Mouse (Mus musculus): ENCODE results near the gene Unc5c. TPM values are rescaled to one million over a fixed set of nuclear protein-coding genes. Genes with fewer than 3 reads are reported as not detected.
A peak's percentile ranks its signal among the peaks of the same experiment; 100 is the strongest.

Unc5c gene
- polyA plus RNA-seq, 1 experiment from 2014 or later: 15.6 TPM

DNA sequence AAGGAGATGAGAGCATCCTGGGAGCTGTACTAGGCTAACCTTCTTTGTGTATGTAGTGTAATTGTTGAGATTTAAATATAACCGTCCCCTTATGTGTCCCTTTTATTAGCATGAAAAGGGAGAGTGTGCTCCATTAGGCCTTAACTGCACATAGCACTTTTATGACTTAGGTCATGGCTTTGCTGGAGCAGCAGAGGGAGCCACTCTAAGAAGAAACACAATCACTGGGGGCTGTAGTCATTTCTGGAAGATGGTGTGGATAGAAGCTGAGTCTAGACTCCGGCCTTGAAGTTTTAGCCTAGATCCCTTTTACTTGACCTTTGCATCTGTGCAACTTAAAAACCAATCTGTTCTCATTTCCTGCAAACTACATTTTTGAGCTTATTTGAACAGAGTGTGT, 4.3 kb downstream of the Unc5c start:
- H3K27ac ChIP-seq: no peak overlapping the region
- no peaks in the 10 kb centered on the region for H3K4me1 ChIP-seq (replicated peaks; ENCODE audit: insufficient read depth, low read length)
- DNase-seq (ENCODE audit: low spot score): peak; percentile 81
- H3K9me3 ChIP-seq (replicated peaks; ENCODE audit: low read length): no peaks in the 10 kb centered on the region
- H3K4me3 ChIP-seq (replicated peaks; ENCODE audit: low read depth, low read length): no peak overlapping the region
- peak; percentile 73 for TF ChIP-seq CTCF (IDR thresholded peaks at IDR 0.05; ENCODE audit: low read depth)
- H3K4me2 ChIP-seq (ENCODE audit: low read length): no peak overlapping the region
- WGBS: 33% methylated on average over 2 of the region's 2 CpGs
- H3K9ac ChIP-seq (ENCODE audit: low read depth, low read length): no peak overlapping the region
- no peaks in the 10 kb centered on the region for H3K36me3 ChIP-seq (ENCODE audit: insufficient read depth, low read length)
- ATAC-seq (replicated peaks; ENCODE audit: low FRiP score, low read depth): no peak
- H3K27me3 ChIP-seq (ENCODE audit: insufficient read depth, low read length): no peaks in the 10 kb centered on the region

- WGBS: 78% methylated on average over 5 of the region's 5 CpGs
- Histone ChIP-seq H3K4me1 (replicated peaks; ENCODE audit: insufficient read depth, low read length) (peaks cover 5% of the 10 kb centered on the region; the same call in 1 of the 2 replicates), H3K9ac (ENCODE audit: low read depth, low read length) (no peak overlapping the region), H3K9me3 (replicated peaks; ENCODE audit: low read length) (no peaks in the 10 kb centered on the region), H3K36me3 (ENCODE audit: insufficient read depth, low read length) (no peaks in the 10 kb centered on the region), H3K4me2 (ENCODE audit: low read length) (no peak overlapping the region), H3K4me3 (replicated peaks; ENCODE audit: low read depth, low read length) (no peak overlapping the region), H3K27me3 (ENCODE audit: insufficient read depth, low read length) (no peaks in the 10 kb centered on the region), H3K27ac (no peak overlapping the region)
- no peak for DNase-seq (ENCODE audit: low spot score)
- TF ChIP-seq CTCF (IDR thresholded peaks at IDR 0.05; ENCODE audit: low read depth): peak; percentile 50
- no peak for ATAC-seq (replicated peaks; ENCODE audit: low FRiP score, low read depth)
Observed at GRCm38 (mm10) chr3:141473205-141473604, 8.2 kb downstream of the Unc5c start.

DNA sequence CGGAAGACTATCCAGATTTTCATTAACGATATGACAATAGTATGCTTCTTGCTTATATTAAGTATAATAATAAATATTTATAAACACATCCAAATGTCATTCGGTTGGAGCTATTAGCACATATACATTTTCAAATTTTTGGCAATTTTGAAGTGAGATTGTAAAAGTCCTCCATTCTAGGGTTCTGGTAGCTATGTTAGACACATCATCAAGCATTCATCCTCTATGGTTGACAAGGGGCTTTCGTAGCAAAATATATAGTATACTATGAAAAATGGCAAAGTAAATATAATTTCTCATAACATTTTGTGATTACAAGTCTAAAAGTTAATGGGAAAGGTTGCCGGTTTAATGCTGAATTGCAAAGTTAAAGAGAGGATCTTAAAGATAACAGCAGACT, 10.4 kb downstream of the Unc5c start:
- no peak for ATAC-seq (replicated peaks; ENCODE audit: low FRiP score, low read depth)
- Histone ChIP-seq H3K9me3 (replicated peaks; ENCODE audit: low read length) (no peaks in the 10 kb centered on the region), H3K36me3 (ENCODE audit: insufficient read depth, low read length) (no peaks in the 10 kb centered on the region), H3K4me3 (replicated peaks; ENCODE audit: low read depth, low read length) (no peak overlapping the region), H3K27me3 (ENCODE audit: insufficient read depth, low read length) (no peaks in the 10 kb centered on the region), H3K4me2 (ENCODE audit: low read length) (no peak overlapping the region), H3K27ac (no peak overlapping the region), H3K4me1 (replicated peaks; ENCODE audit: insufficient read depth, low read length) (peaks cover 5% of the 10 kb centered on the region; the same call in 1 of the 2 replicates), H3K9ac (ENCODE audit: low read depth, low read length) (no peak overlapping the region)
- TF ChIP-seq CTCF (IDR thresholded peaks at IDR 0.05; ENCODE audit: low read depth): no peak
- WGBS: 66% methylated on average over 5 of the region's 5 CpGs
- no peak for DNase-seq (ENCODE audit: low spot score)

DNA sequence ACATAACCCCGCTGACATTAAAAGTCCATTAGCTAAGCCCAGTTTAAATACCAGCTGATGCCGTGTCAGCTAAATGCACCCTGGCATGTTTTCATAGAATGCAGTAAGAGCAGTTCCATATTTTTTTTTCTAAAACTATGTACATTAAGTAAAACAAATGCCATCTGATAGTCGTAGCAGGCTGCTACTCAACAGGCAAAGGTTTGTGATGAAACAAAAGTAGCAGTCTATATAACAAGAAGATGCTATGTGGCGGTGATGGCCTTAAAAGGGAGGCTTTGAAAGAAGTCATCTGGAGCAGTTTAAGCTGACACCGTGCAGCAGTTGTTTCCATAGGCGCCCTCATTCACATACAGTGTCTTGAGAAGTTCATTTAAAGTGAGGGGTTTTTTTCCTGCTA, 10.9 kb downstream of the Unc5c start:
- WGBS: 26% methylated on average over 6 of the region's 6 CpGs
- Histone ChIP-seq H3K4me2 (ENCODE audit: low read length) (no peak overlapping the region), H3K9ac (ENCODE audit: low read depth, low read length) (no peak overlapping the region), H3K36me3 (ENCODE audit: insufficient read depth, low read length) (no peaks in the 10 kb centered on the region), H3K27ac (peak overlapping the region; percentile 31; the same call in 1 of the 2 replicates), H3K27me3 (ENCODE audit: insufficient read depth, low read length) (no peaks in the 10 kb centered on the region), H3K4me3 (replicated peaks; ENCODE audit: low read depth, low read length) (no peak overlapping the region), H3K9me3 (replicated peaks; ENCODE audit: low read length) (no peaks in the 10 kb centered on the region), H3K4me1 (replicated peaks; ENCODE audit: insufficient read depth, low read length) (peaks cover 5% of the 10 kb centered on the region; the same call in 1 of the 2 replicates)
- TF ChIP-seq CTCF (IDR thresholded peaks at IDR 0.05; ENCODE audit: low read depth): no peak
- no peak for ATAC-seq (replicated peaks; ENCODE audit: low FRiP score, low read depth)
- DNase-seq (ENCODE audit: low spot score): no peak

GRCm38 (mm10) chr3:141476670-141477069, 11.7 kb downstream of the Unc5c start:
- no peak for DNase-seq (ENCODE audit: low spot score)
- no peaks in the 10 kb centered on the region for H3K36me3 ChIP-seq (ENCODE audit: insufficient read depth, low read length)

GRCm38 (mm10) chr3:141482465-141482864, 17.4 kb downstream of the Unc5c start:
- Histone ChIP-seq H3K27ac (no peak overlapping the region), H3K9ac (ENCODE audit: low read depth, low read length) (no peak overlapping the region), H3K9me3 (replicated peaks; ENCODE audit: low read length) (no peaks in the 10 kb centered on the region), H3K4me1 (replicated peaks; ENCODE audit: insufficient read depth, low read length) (no peaks in the 10 kb centered on the region; the same call in 1 of the 2 replicates), H3K4me2 (ENCODE audit: low read length) (no peak overlapping the region), H3K27me3 (ENCODE audit: insufficient read depth, low read length) (no peaks in the 10 kb centered on the region), H3K36me3 (ENCODE audit: insufficient read depth, low read length) (no peaks in the 10 kb centered on the region), H3K4me3 (replicated peaks; ENCODE audit: low read depth, low read length) (no peak overlapping the region)
- ATAC-seq (replicated peaks; ENCODE audit: low FRiP score, low read depth): no peak
- no peak for TF ChIP-seq CTCF (IDR thresholded peaks at IDR 0.05; ENCODE audit: low read depth)
- no peak for DNase-seq (ENCODE audit: low spot score)
- 66% methylated on average over 4 of the region's 4 CpGs for WGBS

More at GRCm38 (mm10) chr3:141476670-141477069, 11.7 kb downstream of the Unc5c start:
- ATAC-seq (replicated peaks; ENCODE audit: low FRiP score, low read depth): peak; percentile 52; the same call in 1 of the 2 replicates
- H3K4me1 ChIP-seq (replicated peaks; ENCODE audit: insufficient read depth, low read length): peaks cover 5% of the 10 kb centered on the region; the same call in 1 of the 2 replicates
- H3K9ac ChIP-seq (ENCODE audit: low read depth, low read length): no peak overlapping the region
- H3K9me3 ChIP-seq (replicated peaks; ENCODE audit: low read length): no peaks in the 10 kb centered on the region
- 28% methylated on average over 3 of the region's 3 CpGs for WGBS
- no peak overlapping the region for H3K4me3 ChIP-seq (replicated peaks; ENCODE audit: low read depth, low read length)
- no peak overlapping the region for H3K4me2 ChIP-seq (ENCODE audit: low read length)
- no peak for TF ChIP-seq CTCF (IDR thresholded peaks at IDR 0.05; ENCODE audit: low read depth)
- H3K27me3 ChIP-seq (ENCODE audit: insufficient read depth, low read length): no peaks in the 10 kb centered on the region
- no peak overlapping the region for H3K27ac ChIP-seq
